Mouse (Mus musculus): ENCODE results near the gene Smndc1.

DNA sequence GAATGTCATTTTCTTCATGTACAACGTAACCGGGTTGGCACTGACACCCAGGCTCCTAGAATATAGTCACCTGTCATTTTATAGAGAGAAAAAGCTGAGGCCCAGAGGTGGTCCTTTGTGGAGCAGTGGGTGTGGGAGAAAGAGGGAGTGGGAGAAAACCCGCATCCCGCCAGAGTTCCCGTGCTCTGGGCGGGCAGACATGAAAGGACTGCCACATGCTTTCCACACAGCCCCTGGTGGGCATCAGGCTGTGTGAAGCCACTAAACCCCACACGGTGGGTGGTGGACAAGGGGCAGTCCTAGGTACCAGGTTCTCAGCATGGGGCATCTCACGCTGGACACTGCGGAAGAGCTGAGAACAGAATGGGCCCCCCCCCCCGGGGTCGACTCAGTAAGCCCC, 40.6 kb upstream of the Smndc1 start:
- TF ChIP-seq POLR2A (IDR thresholded peaks at IDR 0.05; ENCODE audit: insufficient read length, low read depth) (no peak), MAX (IDR thresholded peaks at IDR 0.05; ENCODE audit: low read depth) (no peak), USF1 (IDR thresholded peaks at IDR 0.05; ENCODE audit: low read depth) (no peak), TCF3 (IDR thresholded peaks at IDR 0.05; ENCODE audit: insufficient read length, low read depth) (no peak), MYOD1 (IDR thresholded peaks at IDR 0.05; ENCODE audit: control insufficient read depth in 1 of 3, insufficient read length in 2 of 3, low read depth in 2 of 3) (no peak), E2F4 (IDR thresholded peaks at IDR 0.05; ENCODE audit: insufficient read depth) (no peak)

All from myocyte (in vitro differentiated cells).